Mouse (Mus musculus): ENCODE results near the gene Tmem200b. TPM values are rescaled to one million over a fixed set of nuclear protein-coding genes. Genes with fewer than 3 reads are reported as not detected.
A peak's percentile ranks its signal among the peaks of the same experiment; 100 is the strongest.

The Tmem200b gene
- polyA plus RNA-seq, 1 experiment from 2014 or later: 0.15 TPM

- ATAC-seq (replicated peaks): no peak
- H3K4me2 ChIP-seq: peak overlapping the region; percentile 84
- peaks cover 12% of the 10 kb centered on the region for H3K36me3 ChIP-seq (replicated peaks)
- no peaks in the 10 kb centered on the region for H3K9me3 ChIP-seq
- peaks cover 79% of the 10 kb centered on the region for H3K27me3 ChIP-seq (replicated peaks)
- WGBS: 60% methylated on average over 15 of the region's 15 CpGs
- H3K4me1 ChIP-seq: peaks cover 26% of the 10 kb centered on the region
- H3K27ac ChIP-seq: no peak overlapping the region
- H3K9ac ChIP-seq: no peak overlapping the region
- H3K4me3 ChIP-seq: peak overlapping the region; percentile 51; the same call in 1 of the 2 replicates
These were observed 833 bp downstream of the Tmem200b start for GRCm38 (mm10) chr4:131922404-131922803.

GRCm38 (mm10) chr4:131924096-131924810, 2.7 kb downstream of the Tmem200b start:
- Histone ChIP-seq H3K27ac (no peak overlapping the region), H3K4me1 (peaks cover 26% of the 10 kb centered on the region), H3K27me3 (replicated peaks) (peaks cover 62% of the 10 kb centered on the region), H3K4me2 (no peak overlapping the region), H3K4me3 (no peak overlapping the region), H3K9ac (no peak overlapping the region), H3K9me3 (no peaks in the 10 kb centered on the region), H3K36me3 (replicated peaks) (peaks cover 26% of the 10 kb centered on the region)
- ATAC-seq (replicated peaks): no peak
- WGBS: 46% methylated on average over 6 of the region's 6 CpGs

- Histone ChIP-seq H3K4me1 (0 out of 2 replicates have a peak, but pooled peaks cover 5% of the 10 kb centered on the region), H3K9ac (no peak overlapping the region), H3K36me3 (replicated peaks) (peaks cover 30% of the 10 kb centered on the region), H3K27ac (no peak overlapping the region), H3K9me3 (no peaks in the 10 kb centered on the region), H3K27me3 (replicated peaks) (peaks cover 14% of the 10 kb centered on the region), H3K4me3 (no peak overlapping the region), H3K4me2 (no peak overlapping the region)
- ATAC-seq (replicated peaks): no peak
- 89% methylated on average over 6 of the region's 6 CpGs for WGBS
These were observed 7.6 kb downstream of the Tmem200b start for GRCm38 (mm10) chr4:131929146-131929545.

GRCm38 (mm10) chr4:131939459-131939858, 17.9 kb downstream of the Tmem200b start:
- no peak overlapping the region for H3K9ac ChIP-seq
- no peaks in the 10 kb centered on the region for H3K9me3 ChIP-seq
- H3K4me3 ChIP-seq: no peak overlapping the region
- 81% methylated on average over 2 of the region's 2 CpGs for WGBS
- H3K27ac ChIP-seq: no peak overlapping the region
- H3K4me1 ChIP-seq: no peaks in the 10 kb centered on the region
- H3K4me2 ChIP-seq: no peak overlapping the region
- no peaks in the 10 kb centered on the region for H3K27me3 ChIP-seq (replicated peaks)
- no peak for ATAC-seq (replicated peaks)
- peaks cover 13% of the 10 kb centered on the region; the same call in 1 of the 2 replicates for H3K36me3 ChIP-seq (replicated peaks)

DNA sequence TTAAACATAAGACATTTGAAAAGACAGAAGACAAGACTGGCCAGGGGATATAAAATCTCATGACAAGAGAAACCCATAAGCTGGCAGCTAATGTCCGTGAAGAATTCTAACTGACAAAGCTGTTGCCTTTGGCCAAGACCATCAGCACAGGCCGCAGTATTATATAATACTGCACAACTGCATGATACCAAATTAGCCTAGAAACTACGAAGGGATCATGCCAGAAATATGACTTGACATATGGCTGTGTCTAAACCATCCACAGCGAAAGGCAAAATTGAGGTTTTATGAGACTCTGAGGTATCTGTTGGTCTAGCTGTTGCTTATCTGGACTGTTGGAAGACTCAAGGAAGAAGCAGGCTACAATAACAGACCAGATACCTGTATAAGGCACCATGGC, 19.3 kb downstream of the Tmem200b start:
- H3K27ac ChIP-seq: no peak overlapping the region
- H3K4me2 ChIP-seq: no peak overlapping the region
- no peaks in the 10 kb centered on the region for H3K27me3 ChIP-seq (replicated peaks)
- 93% methylated on average over 4 of the region's 4 CpGs for WGBS
- H3K36me3 ChIP-seq (replicated peaks): 0 out of 2 replicates have a peak, but pooled peaks cover 4% of the 10 kb centered on the region
- H3K4me1 ChIP-seq: no peaks in the 10 kb centered on the region
- no peak overlapping the region for H3K9ac ChIP-seq
- no peak for ATAC-seq (replicated peaks)
- no peaks in the 10 kb centered on the region for H3K9me3 ChIP-seq
- no peak overlapping the region for H3K4me3 ChIP-seq

DNA sequence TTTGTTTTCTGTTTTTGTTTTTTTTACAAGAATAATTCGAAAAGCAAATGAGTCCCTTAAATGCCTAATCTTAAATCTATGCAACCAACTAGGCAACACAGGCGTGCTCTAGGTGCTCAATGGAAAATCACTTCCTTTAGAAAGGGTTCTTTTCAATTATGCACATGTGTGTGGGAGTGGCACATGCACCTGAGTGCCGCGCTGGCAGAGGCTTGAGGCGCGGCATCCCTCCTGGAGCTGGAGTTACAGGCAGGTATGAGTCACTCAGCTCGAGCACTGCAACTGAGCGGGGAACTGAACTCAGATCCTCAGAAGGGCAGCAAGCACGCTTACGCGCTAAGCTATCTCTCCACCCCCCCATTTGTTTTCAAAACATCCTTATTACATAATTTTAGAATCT, 26.3 kb downstream of the Tmem200b start:
- H3K27ac ChIP-seq: no peak overlapping the region
- no peaks in the 10 kb centered on the region for H3K9me3 ChIP-seq
- no peak overlapping the region for H3K4me3 ChIP-seq
- H3K36me3 ChIP-seq (replicated peaks): no peaks in the 10 kb centered on the region
- H3K27me3 ChIP-seq (replicated peaks): no peaks in the 10 kb centered on the region
- WGBS: 90% methylated on average over 11 of the region's 11 CpGs
- no peak for ATAC-seq (replicated peaks)
- H3K9ac ChIP-seq: no peak overlapping the region
- H3K4me1 ChIP-seq: no peaks in the 10 kb centered on the region
- H3K4me2 ChIP-seq: no peak overlapping the region

DNA sequence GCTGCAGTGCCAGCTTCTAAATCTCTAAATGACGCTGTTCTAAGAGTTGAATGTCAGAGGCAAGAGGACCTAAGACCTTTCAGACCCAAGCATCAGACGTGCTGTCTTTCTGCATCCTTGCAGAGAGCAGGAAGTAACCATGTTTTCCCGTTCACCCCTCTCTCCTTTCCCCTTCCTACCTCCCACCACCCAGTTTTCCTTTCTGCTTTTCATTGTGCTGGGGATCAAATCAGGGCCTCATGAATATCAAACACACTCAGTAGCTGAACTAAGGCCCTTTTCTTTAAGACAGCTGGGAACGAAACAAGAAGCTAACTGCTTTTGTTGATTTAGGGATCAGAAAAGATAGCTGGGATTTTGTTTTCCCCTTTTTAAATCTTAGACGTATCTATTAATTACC, 28.3 kb downstream of the Tmem200b start:
- H3K4me2 ChIP-seq: no peak overlapping the region
- no peak for ATAC-seq (replicated peaks)
- 16% methylated on average over 5 of the region's 5 CpGs for WGBS

DNA sequence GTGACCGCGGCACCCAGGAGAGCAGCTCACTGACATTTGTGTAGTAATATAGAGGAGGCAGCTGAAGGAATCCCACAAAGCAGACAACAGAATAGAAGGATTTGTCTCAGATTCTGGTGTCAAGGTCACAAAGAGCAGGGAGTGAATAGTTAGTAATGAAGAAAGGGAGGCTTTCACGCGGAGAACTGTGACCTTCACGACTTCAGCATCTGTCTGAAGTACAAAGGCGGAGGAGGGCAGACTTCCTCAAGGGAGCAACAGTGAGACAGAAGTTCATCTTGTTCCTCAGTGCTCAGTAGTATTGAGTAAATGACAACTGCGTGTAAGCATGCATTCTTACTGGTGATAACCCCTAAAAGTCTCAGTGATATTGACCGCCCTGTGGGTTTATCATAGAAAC, 29.1 kb downstream of the Tmem200b start:
- Histone ChIP-seq H3K27me3 (replicated peaks) (no peaks in the 10 kb centered on the region), H3K9ac (no peak overlapping the region), H3K27ac (no peak overlapping the region), H3K4me3 (no peak overlapping the region), H3K9me3 (no peaks in the 10 kb centered on the region), H3K4me1 (no peaks in the 10 kb centered on the region), H3K4me2 (no peak overlapping the region), H3K36me3 (replicated peaks) (no peaks in the 10 kb centered on the region)
- ATAC-seq (replicated peaks): no peak
- WGBS: 27% methylated on average over 8 of the region's 8 CpGs

More for the DNA sequence above, 28.3 kb downstream of the Tmem200b start:
- no peak overlapping the region for H3K27ac ChIP-seq
- no peaks in the 10 kb centered on the region for H3K9me3 ChIP-seq
- H3K4me1 ChIP-seq: no peaks in the 10 kb centered on the region
- H3K4me3 ChIP-seq: no peak overlapping the region
- H3K36me3 ChIP-seq (replicated peaks): no peaks in the 10 kb centered on the region
- H3K9ac ChIP-seq: no peak overlapping the region
- H3K27me3 ChIP-seq (replicated peaks): no peaks in the 10 kb centered on the region

GRCm38 (mm10) chr4:131957161-131957560, 35.6 kb downstream of the Tmem200b start:
- Histone ChIP-seq H3K9ac (no peak overlapping the region), H3K27me3 (replicated peaks) (no peaks in the 10 kb centered on the region), H3K36me3 (replicated peaks) (peaks cover 12% of the 10 kb centered on the region; the same call in 1 of the 2 replicates), H3K9me3 (no peaks in the 10 kb centered on the region), H3K27ac (no peak overlapping the region), H3K4me2 (no peak overlapping the region), H3K4me3 (no peak overlapping the region), H3K4me1 (no peaks in the 10 kb centered on the region)
- WGBS: 89% methylated on average over 3 of the region's 3 CpGs
- ATAC-seq (replicated peaks): no peak

DNA sequence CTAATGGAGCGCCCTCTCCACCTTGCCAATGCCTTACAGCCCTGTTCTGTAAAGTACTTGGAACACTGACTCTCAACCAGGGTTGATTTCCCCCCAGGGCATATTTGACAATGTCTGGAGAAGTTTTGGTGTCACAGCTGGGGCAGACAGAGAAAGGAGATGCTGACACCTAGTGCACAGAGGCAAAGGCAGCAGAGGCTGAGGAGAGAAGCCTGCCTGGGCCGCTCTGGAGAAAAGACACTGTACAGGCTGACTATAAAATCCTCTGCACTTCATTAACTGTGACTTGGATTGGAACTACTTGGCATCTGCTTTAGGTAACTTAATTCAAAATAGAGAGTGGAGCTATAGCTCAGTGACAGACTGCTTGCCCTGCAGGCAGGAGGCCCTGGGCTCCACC, 47.3 kb downstream of the Tmem200b start:
- H3K36me3 ChIP-seq (replicated peaks): peaks cover 19% of the 10 kb centered on the region; the same call in 1 of the 2 replicates
- H3K4me2 ChIP-seq: no peak overlapping the region
- H3K4me3 ChIP-seq: no peak overlapping the region
- 93% methylated on average over 2 of the region's 2 CpGs for WGBS
- H3K9ac ChIP-seq: no peak overlapping the region
- H3K27me3 ChIP-seq (replicated peaks): no peaks in the 10 kb centered on the region
- H3K9me3 ChIP-seq: no peaks in the 10 kb centered on the region
- no peak overlapping the region for H3K27ac ChIP-seq
- no peak for ATAC-seq (replicated peaks)
- no peaks in the 10 kb centered on the region for H3K4me1 ChIP-seq

DNA sequence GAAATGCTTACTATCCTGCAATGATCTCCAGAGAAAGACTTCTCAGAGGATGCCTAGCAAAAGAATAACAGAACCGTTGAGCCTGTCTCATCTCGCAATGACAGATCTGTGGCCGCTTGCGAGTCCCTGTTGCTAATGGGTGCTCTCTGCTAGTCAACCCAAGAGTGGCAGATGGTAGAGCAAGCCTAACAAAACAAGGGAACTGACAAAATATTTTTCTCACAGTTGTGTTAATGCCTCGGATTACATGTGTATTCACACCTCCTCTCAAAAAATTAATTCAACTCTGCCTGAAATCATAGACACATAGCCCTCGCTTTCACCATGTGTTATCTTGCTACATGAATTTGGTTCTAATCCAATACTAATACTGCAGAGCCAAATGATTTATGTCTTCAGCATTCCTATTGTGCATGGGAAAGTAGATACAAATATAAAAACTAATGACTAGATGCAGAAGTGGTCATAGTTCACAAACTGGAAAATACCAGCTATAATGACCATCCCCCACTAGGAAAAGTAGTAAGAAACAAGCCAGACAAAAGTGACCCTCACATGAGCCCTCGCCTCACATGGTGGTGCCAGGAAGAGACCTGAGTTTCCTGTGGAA, 48.8 kb downstream of the Tmem200b start:
- Histone ChIP-seq H3K4me3 (no peak overlapping the region), H3K36me3 (replicated peaks) (peaks cover 29% of the 10 kb centered on the region; the same call in 1 of the 2 replicates), H3K27ac (no peak overlapping the region), H3K9ac (no peak overlapping the region), H3K4me2 (no peak overlapping the region), H3K27me3 (replicated peaks) (no peaks in the 10 kb centered on the region), H3K9me3 (no peaks in the 10 kb centered on the region), H3K4me1 (no peaks in the 10 kb centered on the region)
- ATAC-seq (replicated peaks): no peak
- WGBS: 89% methylated on average over 7 of the region's 7 CpGs

Measured in midbrain, embryonic 15.5 days (tissue).